Mouse (Mus musculus) large intestine, adult 2 months (tissue): ENCODE results near the gene Psmd8. TPM values are rescaled to one million over a fixed set of nuclear protein-coding genes. Genes with fewer than 3 reads are reported as not detected.
A peak's percentile ranks its signal among the peaks of the same experiment; 100 is the strongest.
"Not testable (repeated sequence)": the region's sequence is repeated elsewhere in the genome, so short reads cannot be mapped to it uniquely, and the experiment has no call there.

Source experiments
- DNase-seq: peaks from one replicate; pipeline ENCODE4 v3.0.0-alpha.2; 2012; ENCODE audit warnings: low read depth, low spot score
- WGBS: fragments of 180-500 bp; shearing (Covaris S2); methylation state at CpG from one replicate; pipeline ENCODE4 v1.1.7; 2018; 5-methylcytosine and 5-hydroxymethylcytosine counted together
- polyA plus RNA-seq: library from polyadenylated mRNA; depleted of rRNA; stranded (reverse); fragments of >200 nt; gene quantifications from 2 replicates; pipeline ENCODE4 v1.2.3, GENCODE M21; 2012; rRNA removed

Psmd8 gene
- polyA plus RNA-seq, 1 experiment, result 229 TPM

- no peak for DNase-seq
- 85% methylated on average over 4 of the region's 4 CpGs for WGBS
Observed at GRCm38 (mm10) chr7:29144006-29144405, 36.5 kb downstream of the Psmd8 start.

- 68% methylated on average over 8 of the region's 8 CpGs for WGBS
- DNase-seq, result no peak
Observed at GRCm38 (mm10) chr7:29141416-29141815, 39.1 kb downstream of the Psmd8 start.

- DNase-seq, result not testable (repeated sequence)
- 87% methylated on average over 3 of the region's 4 CpGs for WGBS
Observed at GRCm38 (mm10) chr7:29139237-29139636, 41.3 kb downstream of the Psmd8 start.

DNA sequence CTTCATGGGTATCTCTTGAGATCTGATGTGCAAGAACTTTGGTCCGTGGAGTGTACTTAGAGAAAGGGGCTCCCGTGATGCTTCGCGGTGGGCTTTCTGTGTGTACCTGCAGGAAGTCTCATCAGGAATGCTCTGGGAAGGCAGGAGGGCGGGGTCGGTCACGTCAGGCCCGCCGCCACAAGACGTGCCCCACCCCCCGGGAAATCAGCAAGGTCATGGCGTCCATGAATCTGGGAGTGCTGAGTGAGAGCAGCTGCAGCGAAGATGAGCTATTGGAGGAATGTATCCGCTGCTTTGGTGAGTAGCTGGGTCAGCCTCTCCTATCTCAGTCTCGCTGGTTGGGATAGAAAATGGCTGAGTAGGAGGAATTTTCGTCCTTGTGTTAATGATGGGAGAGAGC lies 43.1 kb downstream of the Psmd8 start:
- DNase-seq, result no peak
- 42% methylated on average over 16 of the region's 16 CpGs for WGBS

- DNase-seq, result no peak
- WGBS, result 3% methylated on average over 19 of the region's 20 CpGs
Observed at GRCm38 (mm10) chr7:29134693-29135386, 45.7 kb downstream of the Psmd8 start, which contains the start of gene Rasgrp4. Rasgrp4 (plus strand) TSS chr7:29134851.

DNA sequence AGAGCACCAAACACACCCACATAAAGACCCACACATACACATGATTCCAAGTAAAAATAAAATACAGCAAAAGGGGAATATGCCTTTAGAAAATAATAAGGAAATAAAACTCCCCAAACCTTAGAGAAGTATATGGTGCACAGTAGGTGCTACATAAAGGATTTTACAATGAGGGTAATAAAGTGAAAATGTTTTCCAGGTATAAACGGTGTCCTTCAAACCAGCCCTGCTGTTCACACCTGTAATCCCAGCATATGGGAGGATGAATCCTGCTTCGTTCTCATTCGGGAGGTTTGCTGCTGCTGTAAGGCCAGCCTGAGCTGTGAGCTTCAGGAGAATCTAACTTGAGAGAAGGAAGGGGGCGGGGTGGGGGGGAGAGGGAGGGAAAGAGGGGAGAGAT lies 46.3 kb downstream of the Psmd8 start:
- no peak for DNase-seq
- WGBS, result 3% methylated on average over 4 of the region's 4 CpGs

DNA sequence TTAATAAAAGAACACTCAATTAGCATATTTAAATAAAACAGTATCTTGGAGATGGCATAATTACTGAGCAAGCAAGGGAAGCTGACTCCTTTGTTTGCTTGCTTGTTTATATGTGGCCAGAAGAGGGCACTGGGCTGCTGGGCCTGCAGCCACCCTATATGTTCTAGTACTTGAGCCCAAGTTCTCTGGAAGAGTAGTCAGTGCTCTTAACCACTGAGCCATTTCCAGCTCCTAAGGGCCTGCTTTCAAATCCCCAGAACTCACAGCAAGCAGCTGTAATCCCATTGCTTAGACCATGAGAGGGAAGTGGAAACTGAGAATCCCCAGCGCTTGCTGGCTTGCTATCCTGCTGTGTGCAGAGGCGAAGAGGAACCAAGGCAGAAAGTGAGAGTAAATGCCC lies 51.8 kb downstream of the Psmd8 start:
- WGBS, result 81% methylated on average over 2 of the region's 2 CpGs
- no peak for DNase-seq

GRCm38 (mm10) chr7:29126173-29126915 lies 54.2 kb downstream of the Psmd8 start:
- WGBS, result 6% methylated on average over 7 of the region's 7 CpGs

GRCm38 (mm10) chr7:29124970-29125369 lies 55.5 kb downstream of the Psmd8 start, which contains the start of gene Ryr1:
Ryr1 (minus strand) TSS chr7:29125179.
- DNase-seq, result peak; percentile 38
- WGBS, result 2% methylated on average over 16 of the region's 16 CpGs

More at GRCm38 (mm10) chr7:29126173-29126915, 54.2 kb downstream of the Psmd8 start:
- DNase-seq, result peak; percentile 57

Other genes with a start within 250 kb of the Psmd8 start
- 542 and 776 TPM in 2 replicates for gene Actn4, start 218.4 kb downstream of the Psmd8 start, polyA plus RNA-seq
- gene Eif3k, start 198.8 kb downstream of the Psmd8 start, polyA plus RNA-seq, result 281 and 323 TPM in 2 replicates
- 21.4 and 27.4 TPM in 2 replicates for gene Map4k1, start 198.7 kb downstream of the Psmd8 start, polyA plus RNA-seq
- gene Ryr1, start 55.5 kb downstream of the Psmd8 start, polyA plus RNA-seq, result 0.09 and 0.11 TPM in 2 replicates
- gene Rasgrp4, start 45.9 kb downstream of the Psmd8 start, polyA plus RNA-seq, result 2.1 and 2.9 TPM in 2 replicates
- 115 and 131 TPM in 2 replicates for gene Fam98c, start 24.5 kb downstream of the Psmd8 start, polyA plus RNA-seq
- 0.40 and 0.47 TPM in 2 replicates for gene Ggn, start 10.5 kb downstream of the Psmd8 start, polyA plus RNA-seq
- 1.1 and 1.8 TPM in 2 replicates for gene Spred3, start 10.3 kb downstream of the Psmd8 start, polyA plus RNA-seq
- 0.56 and 0.80 TPM in 2 replicates for gene Catsperg1, start 33.3 kb upstream of the Psmd8 start, polyA plus RNA-seq
- 26.5 and 33.1 TPM in 2 replicates for gene Kcnk6, start 51.8 kb upstream of the Psmd8 start, polyA plus RNA-seq
- 49.5 and 53.2 TPM in 2 replicates for gene Yif1b, start 57.6 kb upstream of the Psmd8 start, polyA plus RNA-seq
- 527 and 553 TPM in 2 replicates for gene 2200002D01Rik, start 67.8 kb upstream of the Psmd8 start, polyA plus RNA-seq
- 1,158 and 1,420 TPM in 2 replicates for gene Spint2, start 101.2 kb upstream of the Psmd8 start, polyA plus RNA-seq
- 31.2 and 33.4 TPM in 2 replicates for gene Ppp1r14a, start 108.6 kb upstream of the Psmd8 start, polyA plus RNA-seq
- 0.45 and 0.55 TPM in 2 replicates for gene Dpf1, start 123.2 kb upstream of the Psmd8 start, polyA plus RNA-seq